Mouse (Mus musculus): ENCODE results near the gene Adamts13.

Adamts13 gene

GRCm38 (mm10) chr2:27038596-27038995, 65.4 kb downstream of the Adamts13 start:
- peak in 1 of 2 experiments; percentile 83 for DNase-seq

- DNase-seq, result peak in 1 of 2 experiments; percentile 39
These were observed 66.1 kb downstream of the Adamts13 start for GRCm38 (mm10) chr2:27039286-27039685.

DNA sequence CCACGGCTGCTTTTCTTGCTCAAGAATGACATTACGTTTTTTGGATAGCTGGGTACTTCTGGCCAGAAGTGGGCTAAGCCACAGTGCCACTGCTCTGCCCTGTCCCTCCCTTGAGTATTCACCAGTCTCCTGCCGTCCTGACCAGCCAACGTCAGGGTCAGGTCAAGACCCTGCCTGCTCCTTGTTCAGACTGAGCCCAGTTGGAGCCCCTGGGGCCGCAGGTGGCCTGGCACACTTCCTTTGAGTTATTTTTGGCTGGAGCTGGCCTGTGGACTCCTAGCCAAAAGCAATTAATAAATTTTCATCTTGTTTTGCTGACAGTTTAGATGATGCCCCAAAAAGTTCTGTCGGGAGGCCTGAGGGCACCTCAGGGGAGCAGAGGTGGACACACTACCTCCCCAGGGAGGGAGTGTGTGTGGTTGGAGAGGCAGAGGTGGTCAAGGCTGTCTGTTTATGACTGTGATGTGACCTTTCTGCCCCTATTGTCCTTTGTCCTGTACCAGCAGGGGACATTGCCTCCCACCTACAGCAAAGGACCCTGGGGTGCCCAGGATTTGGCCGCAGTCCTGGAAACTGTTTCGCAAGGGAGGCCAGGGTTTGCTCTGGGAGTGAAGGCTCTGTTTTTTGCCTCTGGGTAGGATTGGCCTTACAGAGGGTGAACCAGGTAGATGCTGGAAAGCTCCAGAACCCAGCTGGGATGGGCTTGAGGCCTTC, 69.1 kb downstream of the Adamts13 start:
- no peak for DNase-seq

DNA sequence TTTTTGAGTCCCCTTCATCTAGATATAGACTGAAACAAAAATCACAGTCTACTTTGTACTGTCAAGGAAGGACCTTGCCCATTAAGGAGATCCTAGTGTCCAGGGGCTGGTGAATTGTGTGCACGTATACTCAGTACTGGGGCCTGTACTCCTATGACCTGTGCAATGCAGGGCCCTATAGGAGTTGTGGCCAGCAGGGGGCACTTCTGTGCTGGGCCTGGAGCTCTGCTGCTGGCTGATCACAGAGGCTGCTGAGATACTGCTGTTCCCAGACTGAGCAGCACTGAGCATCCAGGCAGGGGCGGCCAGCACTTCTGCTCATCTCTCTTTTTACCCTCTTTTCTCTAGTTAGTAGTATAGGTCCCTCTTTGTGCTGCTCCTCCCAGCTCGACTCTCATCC, 70.2 kb downstream of the Adamts13 start:
- DNase-seq, result peak; percentile 87

DNA sequence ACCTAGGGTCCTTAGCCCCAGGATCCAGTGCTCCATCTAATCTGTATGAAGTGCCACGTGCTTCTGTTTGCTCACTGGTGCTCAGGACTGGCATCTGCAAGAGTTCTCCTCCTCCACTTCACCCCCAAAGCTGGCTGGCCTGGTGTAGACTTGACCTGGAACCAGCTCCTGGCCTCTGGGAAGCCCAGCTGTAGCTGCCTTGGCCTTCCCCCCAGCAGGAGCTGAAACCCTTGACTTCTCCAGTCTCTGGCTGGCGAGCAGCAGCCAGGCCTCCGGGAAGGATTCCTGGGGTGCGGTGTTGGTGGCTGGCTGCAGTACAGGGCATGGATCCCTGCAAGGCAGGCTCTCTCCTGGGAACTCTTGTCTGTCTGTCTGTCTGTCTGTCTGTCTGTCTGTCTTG, 71.0 kb downstream of the Adamts13 start:
- no peak for DNase-seq

- DNase-seq, result no peak
These were observed 71.4 kb downstream of the Adamts13 start for GRCm38 (mm10) chr2:27044641-27045040.

DNA sequence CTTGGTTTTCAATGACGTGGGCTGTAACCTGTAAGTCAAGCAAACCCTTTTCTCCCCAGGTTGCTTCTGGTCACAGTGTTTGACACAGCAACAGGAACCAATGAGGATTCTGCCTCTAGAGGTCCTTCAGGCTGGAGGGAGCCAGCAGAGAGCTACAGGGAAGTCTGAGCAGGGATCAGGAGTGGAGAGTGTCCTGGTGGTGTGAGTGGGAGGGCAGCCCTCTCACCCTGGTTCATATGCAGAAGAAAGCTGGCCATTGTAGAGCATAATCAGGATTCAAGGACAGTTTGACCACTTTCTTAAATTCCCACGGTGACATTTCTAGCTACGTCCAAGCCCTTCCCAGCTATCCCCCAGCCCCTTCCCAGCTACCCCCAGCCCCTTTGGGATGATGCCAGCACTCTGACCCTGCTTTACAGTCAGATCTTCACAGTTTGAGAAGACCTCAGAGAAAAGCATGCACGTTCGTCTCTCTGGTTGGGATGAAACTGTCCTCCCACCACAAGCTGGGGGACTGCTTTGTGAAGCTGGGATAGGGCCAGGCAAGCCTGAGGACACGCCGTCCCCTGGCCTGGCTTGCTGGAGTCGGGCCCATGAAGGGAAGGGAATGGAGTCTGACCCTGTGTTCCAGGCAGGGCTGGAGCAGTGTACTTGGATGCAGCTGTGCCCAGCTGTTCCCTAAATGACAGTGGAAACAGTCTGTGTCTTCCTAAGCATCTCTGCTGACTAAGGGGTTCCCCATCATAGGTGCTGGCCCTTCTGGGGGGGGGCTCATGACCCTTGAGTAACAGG, 73.0 kb downstream of the Adamts13 start:
- DNase-seq, result peak; percentile 72 to 92

DNA sequence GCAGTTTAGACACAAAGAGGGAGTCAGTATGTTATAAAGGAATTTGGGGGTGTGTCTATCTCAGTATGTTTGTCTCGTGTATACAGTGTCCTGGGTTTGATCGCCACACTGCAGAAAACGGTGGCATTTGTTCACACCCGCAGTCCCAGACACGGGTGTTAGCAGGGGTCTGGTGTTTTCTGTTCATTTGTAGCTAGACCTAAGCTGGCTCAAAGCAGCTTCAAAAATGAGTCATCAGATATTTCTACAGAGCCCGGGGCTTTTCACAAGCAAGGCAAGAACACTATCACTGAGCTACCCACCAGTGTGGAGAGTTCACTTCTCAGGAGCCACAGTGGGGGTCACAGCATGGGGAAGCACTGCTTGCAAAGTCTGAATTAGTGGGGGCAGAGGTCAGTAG, 76.2 kb downstream of the Adamts13 start:
- DNase-seq, result no peak

DNA sequence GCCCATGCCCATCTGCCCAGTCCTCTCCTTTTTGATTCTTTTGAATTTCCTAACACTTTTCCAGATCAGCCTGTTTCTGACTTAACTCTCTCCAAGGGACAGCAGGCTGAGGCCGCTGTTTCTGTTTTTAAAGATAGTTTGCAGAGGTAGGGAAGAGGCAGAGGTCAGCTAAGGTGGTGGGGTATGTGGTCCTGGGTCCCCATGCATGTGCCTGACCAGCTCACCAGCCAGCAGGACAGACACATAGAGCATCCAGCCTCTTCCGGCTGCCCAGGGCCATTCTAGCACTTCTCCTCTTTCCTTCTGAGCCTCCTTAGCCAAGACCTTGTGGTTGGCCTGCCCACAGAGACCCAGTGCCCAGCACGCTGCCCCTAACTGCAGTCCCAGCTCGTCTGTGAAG, 85.0 kb downstream of the Adamts13 start:
- no peak for DNase-seq

DNA sequence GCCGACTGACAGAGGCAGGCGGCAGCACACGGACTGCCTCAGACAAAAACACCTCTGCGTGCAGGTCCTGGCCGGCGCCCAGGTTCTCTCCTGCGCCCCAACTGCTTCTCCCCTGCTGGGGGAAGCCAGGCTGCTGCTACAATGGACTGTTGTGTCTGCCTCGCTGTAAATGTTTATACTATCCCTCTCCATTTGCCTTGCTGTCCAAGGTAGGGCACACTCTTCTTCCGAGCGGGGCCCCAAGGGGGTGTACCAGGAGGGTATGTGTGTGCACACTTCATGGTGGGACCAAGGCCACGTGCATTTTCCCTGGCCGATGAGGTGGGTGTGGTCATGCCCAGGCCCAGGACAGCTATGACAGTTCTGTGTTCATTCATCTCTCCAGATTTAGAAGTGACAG, 85.5 kb downstream of the Adamts13 start:
- DNase-seq, result no peak

DNA sequence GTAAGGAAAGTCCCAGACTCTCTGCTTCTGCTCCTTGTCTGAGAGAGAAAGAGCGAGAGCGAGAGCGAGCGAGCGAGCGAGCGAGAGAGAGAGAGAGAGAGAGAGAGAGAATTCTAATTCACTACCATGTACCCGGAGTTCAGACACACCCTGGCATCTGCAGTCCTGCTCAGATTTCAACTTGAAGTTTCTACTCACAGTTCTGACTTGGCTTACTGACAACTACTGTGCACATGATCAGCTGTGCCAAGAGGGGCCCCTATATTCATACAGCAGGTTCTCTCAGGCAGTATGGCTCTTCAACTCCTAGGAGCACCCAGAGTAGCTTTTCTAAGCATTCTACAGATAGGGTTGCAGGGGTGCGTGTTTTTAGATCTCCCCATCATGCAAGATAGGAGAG, 86.0 kb downstream of the Adamts13 start:
- DNase-seq, result no peak

All from lung, postnatal 4 days (tissue).